Mouse (Mus musculus) kidney, adult 9 months (tissue): Measurements from ENCODE around the gene Prdm10.

Source experiments
- DNase-seq: peaks from one replicate; pipeline ENCODE4 v3.0.0; 2022

Prdm10 gene

DNA sequence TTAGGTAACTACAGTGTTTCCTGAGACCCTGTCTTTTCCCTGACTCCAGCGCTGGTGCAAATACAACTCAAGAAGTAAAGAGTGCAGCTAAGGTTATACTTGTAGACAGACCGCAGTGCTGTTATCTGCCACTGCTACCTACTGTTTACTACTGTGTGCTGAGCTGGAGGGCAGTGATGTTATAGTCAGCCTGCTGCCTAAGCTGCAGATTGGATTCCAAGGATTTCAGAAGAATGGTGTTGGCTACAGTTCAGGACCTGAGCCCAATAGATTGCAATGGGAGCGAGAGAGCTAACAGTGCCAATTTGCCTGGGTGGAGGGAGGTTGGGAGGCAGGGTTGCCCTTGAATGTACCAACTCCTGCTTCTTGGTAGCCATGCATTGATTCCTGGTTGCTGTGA lies 25.5 kb downstream of the Prdm10 start:
- no peak for DNase-seq

DNA sequence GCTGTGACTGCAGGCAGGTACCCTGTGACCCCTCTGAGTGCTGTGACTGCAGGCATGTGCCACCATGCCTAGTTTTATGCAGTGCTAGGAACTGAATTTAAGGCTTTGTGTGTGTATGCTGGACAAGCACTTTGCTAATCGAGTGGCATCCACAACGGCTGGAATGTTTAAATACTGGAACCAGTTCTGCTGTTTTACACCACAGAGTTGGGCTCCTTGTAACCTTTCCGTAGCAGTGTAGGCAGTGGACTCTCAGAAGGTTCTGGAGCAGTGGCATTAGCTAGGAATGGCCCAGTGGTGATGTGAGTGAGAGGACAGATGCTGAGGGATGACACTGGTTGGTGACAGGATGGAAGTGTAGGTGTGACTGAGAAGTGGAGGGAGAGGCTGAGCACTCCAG lies 26.9 kb downstream of the Prdm10 start:
- DNase-seq, result no peak

DNA sequence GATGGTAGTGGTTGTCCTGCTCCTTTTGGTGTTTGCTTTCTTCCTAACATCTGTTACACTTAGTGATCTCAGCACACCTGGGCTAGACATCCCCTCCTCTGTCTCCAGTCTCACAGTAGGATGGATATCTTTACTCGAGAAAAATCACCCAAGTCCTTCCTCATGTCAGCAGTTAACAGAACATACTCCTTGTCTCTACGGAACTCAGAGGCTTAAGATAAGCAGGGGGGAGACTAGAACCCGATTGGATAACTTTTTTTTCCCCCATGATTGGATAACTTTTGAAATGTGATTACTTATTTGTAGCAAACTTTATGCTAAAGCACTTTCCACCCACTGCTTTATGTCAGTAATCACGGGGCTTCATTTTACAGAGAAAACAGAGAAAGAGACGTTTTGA lies 28.7 kb downstream of the Prdm10 start:
- DNase-seq, result no peak

DNA sequence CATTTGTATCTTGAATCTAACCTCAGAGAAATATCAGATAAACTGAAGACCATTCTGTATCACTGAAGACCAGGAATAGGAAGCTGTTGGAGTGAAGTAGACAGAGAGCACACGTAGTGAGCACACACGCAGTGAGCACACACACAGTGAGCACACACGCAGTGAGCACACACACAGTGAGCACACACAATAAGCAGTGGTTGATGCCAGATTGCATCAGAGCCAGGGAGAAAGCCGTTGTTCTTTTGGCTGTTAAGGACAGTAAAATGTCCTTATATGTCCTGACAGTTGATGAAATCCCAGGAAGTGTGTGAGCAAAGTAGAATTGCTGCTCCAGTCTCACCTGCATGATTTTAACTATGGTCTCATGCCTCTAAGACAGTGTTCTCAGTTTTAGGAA lies 30.3 kb downstream of the Prdm10 start:
- DNase-seq, result no peak

DNA sequence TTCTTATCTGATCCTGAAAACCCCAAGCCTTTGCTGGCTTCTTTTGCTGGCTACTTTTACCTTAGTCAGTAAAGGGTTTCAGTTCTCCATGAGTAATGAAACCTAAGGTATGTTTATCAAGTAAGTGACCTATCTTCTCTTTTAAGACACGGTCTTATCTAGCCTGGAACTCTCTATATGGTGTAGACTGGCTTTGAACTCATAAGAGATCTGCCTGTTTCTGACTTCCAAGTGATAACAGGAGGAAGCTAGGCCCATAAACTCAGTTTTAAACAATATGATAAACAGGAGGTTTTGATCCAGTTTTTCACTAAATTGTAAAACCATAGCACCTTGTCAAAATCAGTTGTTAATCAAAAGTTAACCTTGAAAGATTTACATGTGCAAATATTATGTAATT lies 33.5 kb downstream of the Prdm10 start:
- DNase-seq, result no peak

DNA sequence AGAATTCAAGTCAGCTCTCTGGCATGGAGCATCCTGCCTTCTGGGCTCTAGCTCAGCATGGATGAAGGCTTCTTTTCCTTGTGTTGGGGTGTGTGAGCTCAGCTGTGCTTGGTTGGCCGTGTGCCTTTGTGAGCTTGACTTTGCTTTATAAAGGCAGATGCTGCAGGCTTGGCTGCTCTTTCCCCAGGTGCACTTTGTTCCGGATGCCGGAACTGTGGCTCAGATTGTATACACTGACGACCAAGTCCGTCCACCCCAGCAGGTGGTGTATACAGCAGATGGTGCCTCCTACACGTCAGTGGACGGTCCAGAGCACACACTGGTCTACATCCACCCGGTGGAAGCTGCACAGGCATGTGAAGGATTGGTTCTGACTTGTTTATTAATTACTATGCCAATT lies 35.6 kb downstream of the Prdm10 start:
- no peak for DNase-seq

DNA sequence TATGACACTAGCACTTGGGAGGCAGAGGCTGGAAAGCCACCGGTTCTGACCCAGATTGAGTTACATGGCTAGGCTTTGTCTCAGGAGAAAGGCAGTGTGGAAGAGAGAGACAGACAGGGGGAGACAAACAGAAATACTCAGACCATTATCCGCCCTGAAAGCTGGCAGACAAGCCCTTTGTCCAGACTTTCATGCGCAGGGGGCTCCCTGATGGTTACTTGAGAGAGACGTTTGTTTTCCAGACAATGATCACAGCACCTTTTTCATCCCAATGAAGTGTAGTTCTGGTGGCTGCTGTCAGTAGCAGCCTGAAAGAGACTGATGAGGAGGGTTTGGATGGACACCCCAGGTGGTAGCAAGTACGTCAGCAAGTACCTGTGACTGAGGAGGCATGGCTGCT lies 38.6 kb downstream of the Prdm10 start:
- no peak for DNase-seq

DNA sequence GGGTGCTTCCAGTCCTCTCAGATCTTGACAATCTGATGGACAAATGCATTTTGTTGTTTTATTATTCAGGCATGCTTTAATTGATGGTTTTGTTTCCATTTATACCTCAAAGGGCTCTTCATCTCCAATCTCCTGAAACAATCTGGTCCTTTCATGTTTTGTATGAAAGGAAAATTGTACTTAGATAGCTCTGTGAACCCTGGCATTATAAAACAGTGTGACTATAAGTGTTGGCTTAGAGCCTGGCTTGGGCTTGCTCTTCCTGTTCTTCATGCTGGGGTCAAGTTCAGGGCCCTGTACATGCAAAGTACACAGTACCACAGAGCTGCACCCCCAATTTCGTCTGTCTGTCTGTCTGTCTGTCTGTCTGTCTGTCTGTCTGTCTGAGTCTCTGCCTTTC lies 40.4 kb downstream of the Prdm10 start:
- DNase-seq, result no peak

DNA sequence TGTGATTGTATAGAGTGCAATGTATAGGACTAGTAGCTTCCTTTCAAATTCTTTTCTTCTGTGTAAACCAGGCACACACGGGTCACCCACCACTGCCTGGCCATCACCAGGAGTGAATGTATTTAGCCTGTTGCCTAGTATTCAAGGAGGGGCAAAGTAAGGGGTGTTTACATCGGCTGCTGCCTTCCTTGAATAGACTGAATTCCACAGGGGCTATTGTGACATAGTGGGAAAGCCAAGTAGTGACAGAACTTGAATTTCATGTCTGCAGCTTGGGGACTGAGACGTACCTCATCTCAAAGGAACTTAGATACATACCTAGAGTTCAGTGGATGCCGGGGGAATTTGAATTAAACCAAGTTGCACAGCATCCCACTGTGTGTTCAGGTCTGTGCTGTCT lies 41.2 kb downstream of the Prdm10 start:
- DNase-seq, result no peak

DNA sequence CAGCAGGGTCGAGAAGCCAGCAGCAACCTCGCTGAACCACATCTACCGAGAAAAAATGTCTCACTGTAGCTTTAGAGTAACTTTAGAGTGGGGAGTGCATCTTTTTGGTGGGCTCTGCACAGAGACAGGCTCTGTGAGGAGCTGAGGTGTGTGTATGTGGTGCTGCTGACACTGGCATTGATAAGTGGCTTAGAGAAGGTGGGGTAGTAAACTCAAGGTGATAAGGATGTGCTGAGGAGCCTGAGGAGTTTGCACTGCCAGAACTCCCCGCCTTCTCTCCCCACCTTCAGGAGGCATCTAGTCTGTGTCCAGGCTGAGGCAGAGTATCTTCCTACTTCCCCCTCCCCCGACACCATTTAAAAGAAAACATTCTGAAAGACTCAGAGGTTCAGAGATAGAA lies 41.8 kb downstream of the Prdm10 start:
- no peak for DNase-seq

DNA sequence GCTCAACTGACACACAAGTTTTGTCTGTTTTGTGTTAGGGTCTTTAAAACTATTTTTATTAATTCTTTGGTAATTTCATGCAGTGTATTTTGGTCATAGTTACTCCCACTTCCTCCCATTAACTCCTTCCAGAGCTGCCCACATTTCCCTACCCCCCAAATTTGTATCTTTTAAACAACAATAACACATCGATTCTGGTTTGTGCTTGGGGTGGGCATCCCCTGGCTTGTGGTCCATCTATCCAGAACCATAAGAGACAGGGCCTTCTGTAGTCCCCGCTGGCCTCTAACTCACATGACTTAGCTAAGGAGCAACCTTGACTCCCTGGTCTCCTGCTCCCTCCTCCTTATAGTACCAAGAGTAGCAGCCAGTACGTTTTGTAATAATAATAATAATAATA lies 50.5 kb downstream of the Prdm10 start:
- DNase-seq, result no peak

DNA sequence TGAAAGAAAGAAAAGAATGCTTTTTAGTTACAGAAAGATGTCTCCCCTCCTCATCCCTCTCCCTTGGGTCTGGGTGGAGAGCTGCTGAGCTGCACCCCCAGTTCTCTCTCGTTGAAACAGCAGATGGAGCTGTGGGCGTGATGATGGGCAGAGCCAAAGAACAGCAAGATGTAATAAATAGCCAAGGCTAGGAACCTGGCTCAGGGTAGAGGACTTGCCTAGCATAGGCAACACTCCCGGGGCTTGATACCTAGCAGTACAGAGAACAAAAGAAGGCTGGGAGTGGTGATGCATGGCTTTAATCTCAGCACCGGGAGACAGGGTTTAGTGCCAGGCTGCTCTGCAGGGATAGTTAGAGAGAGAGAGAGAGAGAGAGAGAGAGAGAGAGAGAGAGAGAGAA lies 50.9 kb downstream of the Prdm10 start:
- DNase-seq, result no peak

DNA sequence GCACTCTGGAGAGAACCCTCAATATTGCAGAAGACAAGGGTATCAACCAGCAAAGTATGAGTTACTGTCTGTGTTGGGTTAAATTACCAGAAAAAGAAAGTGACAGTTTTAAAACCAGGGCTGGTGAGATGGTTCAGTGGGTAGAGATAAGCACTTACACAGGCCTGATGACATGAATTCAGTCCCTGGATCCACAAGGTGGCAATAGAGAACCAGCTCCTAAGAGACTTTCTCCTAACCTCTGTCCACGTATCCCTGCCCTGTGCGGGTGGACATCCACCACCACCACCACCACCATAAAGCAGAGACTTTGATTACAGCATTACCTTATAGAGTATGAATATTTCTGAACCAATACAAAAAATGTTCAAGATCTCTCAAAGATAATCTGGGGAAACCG lies 51.6 kb downstream of the Prdm10 start:
- DNase-seq, result peak; percentile 41

DNA sequence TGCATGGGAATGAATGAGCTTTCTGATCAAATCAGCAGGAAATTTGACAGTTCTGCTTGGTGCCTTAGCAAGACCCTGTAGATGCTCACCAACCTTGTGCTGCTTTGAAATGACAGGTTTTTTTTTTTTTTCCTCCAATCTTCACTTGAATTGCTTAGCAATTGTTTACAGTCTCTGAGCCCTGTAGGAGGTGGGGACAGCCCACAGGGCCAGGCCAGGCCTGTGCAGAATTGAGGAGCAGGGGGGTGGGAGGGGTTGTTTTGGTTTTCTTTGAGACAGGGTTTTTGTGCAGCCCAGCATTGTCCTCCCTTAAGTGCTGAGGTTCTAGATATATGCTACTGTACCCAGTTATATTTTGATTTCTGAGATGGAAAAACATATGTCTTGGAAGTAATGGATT lies 52.5 kb downstream of the Prdm10 start:
- no peak for DNase-seq

DNA sequence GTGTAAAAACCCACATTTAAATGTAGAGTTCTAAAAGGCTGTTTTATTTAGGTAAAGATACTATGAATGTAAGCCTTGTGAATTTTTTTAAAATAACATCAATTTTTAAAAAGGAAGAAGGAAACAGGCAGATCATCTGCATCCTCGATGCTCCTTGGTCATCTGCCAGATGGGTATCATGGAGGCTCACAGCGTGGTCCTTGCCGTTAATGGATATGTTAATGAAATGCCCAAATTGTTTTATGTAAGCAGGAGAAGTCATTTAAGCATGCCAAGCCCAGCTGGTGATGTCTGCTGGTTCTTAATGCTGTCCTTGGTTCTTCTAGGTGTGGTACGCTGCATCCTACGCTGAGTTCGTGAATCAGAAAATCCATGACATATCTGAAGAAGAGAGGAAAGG lies 54.7 kb downstream of the Prdm10 start:
- no peak for DNase-seq

DNA sequence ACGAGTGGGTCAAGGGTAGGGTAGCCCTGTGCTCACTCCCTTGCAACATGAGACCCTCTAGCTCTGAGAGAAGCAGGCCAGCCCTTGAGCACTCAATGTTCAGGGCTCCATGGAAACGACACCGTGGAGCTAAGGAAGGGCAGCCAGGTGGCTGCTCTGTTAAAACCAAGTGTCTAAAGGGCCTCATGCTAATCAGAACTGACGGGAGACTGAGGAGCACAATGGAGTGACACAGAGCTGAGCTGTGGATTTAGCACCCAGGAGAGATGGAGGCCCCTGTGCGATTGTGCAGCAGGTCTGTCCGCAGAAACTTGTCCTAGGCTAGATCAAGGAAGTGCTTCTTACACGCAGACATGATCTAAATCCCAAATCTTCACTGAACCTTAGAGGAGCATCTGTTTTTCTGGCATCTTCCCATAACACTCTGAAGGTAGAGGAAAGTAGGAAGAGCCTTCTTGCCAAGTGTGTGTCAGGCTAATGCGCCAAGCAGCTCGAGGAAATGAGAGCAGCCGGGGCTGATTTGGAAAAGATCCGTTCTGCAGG lies 64.0 kb downstream of the Prdm10 start:
- no peak for DNase-seq

DNA sequence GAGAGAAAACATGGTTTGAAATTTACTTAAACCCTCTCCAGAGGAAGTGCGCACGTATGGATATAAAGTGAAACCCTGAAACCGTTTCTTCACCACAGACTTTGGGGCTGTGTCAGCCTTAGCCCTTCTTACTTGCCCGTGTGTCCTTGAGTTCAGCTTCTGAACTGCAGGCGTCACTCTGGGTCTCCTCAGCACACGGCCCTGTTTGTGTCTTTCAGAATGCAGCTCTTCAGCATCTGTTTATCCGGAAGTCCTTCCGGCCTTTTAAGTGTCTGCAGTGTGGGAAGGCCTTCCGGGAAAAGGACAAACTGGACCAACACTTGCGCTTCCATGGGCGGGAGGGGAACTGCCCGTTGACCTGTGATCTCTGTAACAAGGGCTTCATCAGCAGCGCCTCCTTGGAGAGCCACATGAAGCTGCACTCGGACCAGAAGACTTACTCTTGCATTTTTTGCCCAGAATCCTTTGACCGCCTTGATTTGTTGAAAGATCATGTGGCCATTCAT lies 66.3 kb downstream of the Prdm10 start:
- peak; percentile 15 for DNase-seq

DNA sequence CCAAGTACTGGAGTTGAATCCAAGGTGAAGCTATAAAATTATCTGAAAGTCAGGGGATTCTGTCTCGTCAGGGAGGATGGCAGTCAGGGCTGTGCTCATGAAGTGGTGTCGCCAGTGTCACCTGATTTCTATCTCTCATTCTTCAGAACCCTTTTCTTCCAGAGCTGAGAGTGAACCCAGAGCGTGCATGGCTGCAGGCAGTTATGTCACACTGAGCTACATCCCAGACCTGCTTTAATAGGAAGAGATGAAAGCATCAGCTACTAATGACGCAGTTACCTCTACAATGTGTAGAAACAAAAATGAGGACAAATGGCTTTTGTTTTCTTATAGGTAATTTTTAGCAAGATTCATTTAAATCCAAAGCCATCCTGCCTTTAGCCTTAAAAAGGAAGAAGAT lies 68.1 kb downstream of the Prdm10 start:
- no peak for DNase-seq

DNA sequence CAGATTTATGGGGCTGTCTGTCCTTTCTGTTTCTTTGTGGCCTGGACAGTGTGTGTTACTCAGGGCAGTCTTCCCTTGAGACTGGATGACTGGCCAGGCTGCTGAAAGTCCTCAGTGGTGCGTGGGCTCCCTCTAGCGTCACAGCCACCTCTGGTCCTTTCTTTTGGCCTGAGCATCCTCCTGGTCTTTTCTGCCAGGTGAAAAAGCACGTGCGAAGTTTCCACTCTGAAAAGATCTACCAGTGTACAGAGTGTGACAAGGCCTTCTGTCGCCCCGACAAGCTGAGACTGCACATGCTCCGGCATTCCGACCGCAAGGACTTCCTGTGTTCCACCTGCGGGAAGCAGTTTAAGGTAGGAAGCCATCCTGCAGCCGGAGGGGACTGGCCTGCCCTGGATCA lies 68.6 kb downstream of the Prdm10 start:
- peak; percentile 78 for DNase-seq

DNA sequence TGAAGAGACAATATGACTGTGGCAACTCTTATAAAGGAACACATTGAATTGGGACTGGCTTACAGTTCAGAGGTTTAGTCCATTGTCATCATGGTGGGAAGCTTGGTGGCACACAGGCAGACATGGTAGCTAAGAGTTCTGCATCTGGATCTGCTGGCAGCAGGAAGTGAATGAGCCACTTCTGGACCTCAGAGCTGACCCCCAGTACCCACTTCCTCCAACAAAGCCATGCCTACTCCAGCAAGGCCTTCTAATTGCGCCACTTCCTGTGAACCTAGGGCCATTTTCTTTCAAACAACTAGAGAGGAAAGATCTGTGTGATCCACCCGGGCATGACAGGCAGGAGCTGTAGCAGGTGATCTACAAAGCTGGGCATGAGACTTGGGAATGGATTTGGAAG lies 72.4 kb downstream of the Prdm10 start:
- DNase-seq, result no peak

DNA sequence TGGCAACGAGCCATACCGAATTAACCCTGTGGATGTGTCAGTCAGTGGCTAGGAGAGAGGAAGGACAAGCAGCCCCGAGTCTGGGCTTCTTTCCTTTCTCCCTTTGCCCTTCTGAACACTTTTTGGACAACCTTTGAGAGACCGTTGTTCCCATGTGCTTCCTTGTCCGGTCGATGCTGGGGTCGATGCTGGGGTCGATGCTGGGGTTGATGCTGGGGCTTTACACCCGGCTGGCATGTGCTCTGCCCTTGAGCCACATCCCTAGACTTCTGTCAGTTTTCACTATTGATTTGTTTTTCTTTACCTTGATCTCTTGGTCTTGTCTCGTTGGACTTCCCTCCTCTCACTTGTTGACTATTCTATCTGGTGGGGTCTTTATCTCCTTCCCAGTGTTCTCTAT lies 73.2 kb downstream of the Prdm10 start:
- DNase-seq, result no peak

DNA sequence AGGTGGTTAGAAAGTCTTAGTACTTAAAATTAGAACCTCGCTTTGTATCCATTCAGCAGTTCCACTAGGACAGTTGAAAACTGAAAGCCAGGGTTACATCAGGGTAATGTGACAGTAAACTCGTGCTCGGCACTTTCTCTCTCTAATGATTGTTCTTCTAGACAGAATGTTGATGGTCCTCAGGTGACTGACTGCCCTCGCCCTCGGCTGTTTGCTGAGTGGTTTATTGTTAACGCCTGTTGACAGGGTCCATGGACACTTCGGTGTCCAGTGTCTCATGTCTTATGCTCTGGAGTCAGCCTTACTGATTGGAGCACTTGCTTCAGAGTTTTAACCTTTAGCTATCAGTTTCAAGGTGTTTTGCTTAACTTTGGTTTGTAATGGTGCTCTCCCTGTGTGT lies 73.7 kb downstream of the Prdm10 start:
- no peak for DNase-seq

DNA sequence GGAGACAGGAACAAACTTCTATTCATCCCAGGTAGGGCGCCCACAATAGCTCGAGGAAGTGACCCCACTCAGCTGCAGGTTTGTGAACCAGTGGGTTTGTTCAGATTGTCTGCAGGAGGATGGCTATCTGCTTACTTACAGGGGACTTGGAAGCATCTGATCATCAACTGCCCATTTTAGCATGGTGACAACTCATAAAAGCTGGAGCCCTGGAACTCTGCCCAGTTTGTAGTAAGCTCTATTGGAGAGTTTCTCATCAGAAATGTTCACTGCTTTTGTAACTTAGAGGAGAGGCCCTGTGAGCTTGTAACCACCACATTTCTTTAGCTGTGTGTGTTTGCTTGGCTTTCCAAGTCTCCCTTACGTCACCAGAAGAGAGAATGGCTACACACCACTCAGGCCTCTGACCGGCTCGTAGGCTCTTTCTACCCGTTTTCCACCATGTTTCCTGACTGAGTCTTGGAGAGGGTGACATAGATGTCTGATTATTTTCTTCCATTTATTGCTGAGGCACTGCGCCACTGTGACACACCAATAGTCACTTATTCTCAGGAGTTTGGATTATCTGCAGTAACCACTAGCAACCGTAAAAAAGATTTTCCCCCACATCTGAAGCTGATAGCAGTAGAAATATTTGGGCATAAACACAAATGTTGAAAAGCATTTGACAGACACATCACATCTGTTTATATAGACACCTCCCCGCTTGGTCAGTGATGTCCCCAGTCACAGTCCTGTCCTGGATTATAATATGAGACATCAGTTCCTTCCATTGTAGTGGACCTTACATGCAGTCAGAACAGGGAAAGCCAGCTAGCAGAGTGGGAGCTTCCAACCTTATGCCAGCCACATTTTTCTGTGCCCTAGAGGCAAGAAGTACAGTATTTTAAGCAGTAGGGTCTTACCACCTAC lies 83.6 kb downstream of the Prdm10 start:
- DNase-seq, result no peak

DNA sequence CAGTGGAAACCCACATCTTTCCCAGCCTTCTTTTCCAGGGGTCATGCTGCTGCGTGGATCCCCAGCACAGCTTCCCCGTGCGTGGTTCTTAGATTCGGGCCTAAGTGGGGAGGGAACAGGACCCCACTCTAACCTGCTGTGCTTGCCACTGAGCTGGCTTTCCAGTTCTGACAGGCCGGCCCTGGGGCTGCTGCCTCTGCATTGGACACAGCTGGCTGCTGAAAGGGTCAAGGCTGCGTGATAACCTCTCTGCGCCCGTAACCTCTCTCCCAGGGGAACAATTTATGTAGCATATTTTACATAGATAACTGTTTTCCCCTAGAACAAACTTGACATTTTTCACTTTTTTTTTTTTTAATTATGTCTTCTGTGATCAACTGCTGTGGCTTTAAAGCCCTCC lies 84.7 kb downstream of the Prdm10 start:
- DNase-seq, result peak; percentile 33

DNA sequence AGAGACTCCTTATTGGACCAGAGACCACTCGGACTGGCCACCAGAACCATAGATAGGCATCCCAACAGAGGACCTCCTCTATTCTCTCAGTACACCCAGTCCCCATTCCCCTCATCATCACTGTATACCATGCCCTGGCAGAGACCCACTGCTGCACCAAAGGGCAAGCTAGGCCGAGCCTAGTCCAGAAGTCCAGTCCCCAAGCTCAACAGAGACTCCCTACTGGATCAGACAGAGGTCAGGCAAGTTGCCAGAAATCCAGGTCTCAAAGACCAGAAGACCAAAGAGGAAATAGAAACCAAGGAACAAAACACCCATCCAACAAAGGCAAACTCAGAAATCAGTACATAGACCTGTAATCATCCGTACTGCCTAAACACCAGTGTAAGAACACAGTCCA lies 91.4 kb downstream of the Prdm10 start:
- no peak for DNase-seq
